8 mouse cellular contexts compared by ENCODE assay signal in genomic region chr5:124112531-124112930, GRCm38 (mm10). TPM values are rescaled to one million over a fixed set of nuclear protein-coding genes. Genes with fewer than 3 reads are reported as not detected.
DNase-seq lines count a peak whose midpoint lies in the region; ATAC-seq lines count a peak whose summit lies in the region.

No protein-coding gene starts in this region.

- H3K4me3 ChIP-seq in heart, embryonic 12.5 days: peak overlapping the region; percentile 95
- peak overlapping the region; percentile 68 for H3K4me3 ChIP-seq in forebrain, embryonic 14.5 days (ENCODE audit: low read depth, low read length)
- peak overlapping the region; percentile 82 for H3K4me3 ChIP-seq in limb, embryonic 13.5 days
- peak overlapping the region; percentile 77 for H3K4me3 ChIP-seq in midbrain, embryonic 15.5 days

- H3K9ac ChIP-seq in heart, embryonic 12.5 days: peak overlapping the region; percentile 85
- peak overlapping the region; percentile 60 for H3K9ac ChIP-seq in forebrain, embryonic 14.5 days (ENCODE audit: low read length)
- peak overlapping the region; percentile 78 for H3K9ac ChIP-seq in limb, embryonic 13.5 days
- peak overlapping the region; percentile 74 for H3K9ac ChIP-seq in midbrain, embryonic 15.5 days

- H3K9me3 ChIP-seq in heart, embryonic 12.5 days (replicated peaks): no peaks in the 10 kb centered on the region
- no peaks in the 10 kb centered on the region for H3K9me3 ChIP-seq in forebrain, embryonic 14.5 days (replicated peaks; ENCODE audit: control insufficient read depth, low read length)
- no peaks in the 10 kb centered on the region for H3K9me3 ChIP-seq in limb, embryonic 13.5 days
- H3K9me3 ChIP-seq in midbrain, embryonic 15.5 days: no peaks in the 10 kb centered on the region

- no peak for ATAC-seq in heart, embryonic 12.5 days (ENCODE audit: insufficient number of reproducible peaks, low FRiP score)
- ATAC-seq in forebrain, embryonic 14.5 days: no peak
- ATAC-seq in limb, embryonic 13.5 days (ENCODE audit: low FRiP score, low read depth): no peak
- ATAC-seq in midbrain, embryonic 15.5 days (replicated peaks): no peak

- intact Hi-C loops in heart, postnatal 25 days (cut with DNase I): no loop called here
- intact Hi-C loops in left cerebral cortex, postnatal 36 days (cut with DNase I): no loop called here

- peaks cover 18% of the 10 kb centered on the region; the same call in 1 of the 2 replicates for H3K36me3 ChIP-seq in heart, embryonic 12.5 days
- peaks cover 8% of the 10 kb centered on the region; the same call in 1 of the 2 replicates for H3K36me3 ChIP-seq in forebrain, embryonic 14.5 days (ENCODE audit: control insufficient read depth, insufficient read depth, low read length)
- H3K36me3 ChIP-seq in limb, embryonic 13.5 days: peaks cover 10% of the 10 kb centered on the region
- no peaks in the 10 kb centered on the region for H3K36me3 ChIP-seq in midbrain, embryonic 15.5 days (replicated peaks)

- H3K4me1 ChIP-seq in heart, embryonic 12.5 days (replicated peaks): peaks cover 43% of the 10 kb centered on the region
- H3K4me1 ChIP-seq in forebrain, embryonic 14.5 days (ENCODE audit: control insufficient read depth, insufficient read depth, low read length): peaks cover 19% of the 10 kb centered on the region
- H3K4me1 ChIP-seq in limb, embryonic 13.5 days: peaks cover 28% of the 10 kb centered on the region
- H3K4me1 ChIP-seq in midbrain, embryonic 15.5 days: peaks cover 38% of the 10 kb centered on the region

- peak overlapping the region; percentile 97 for H3K4me2 ChIP-seq in heart, embryonic 12.5 days
- peak overlapping the region; percentile 69 for H3K4me2 ChIP-seq in forebrain, embryonic 14.5 days (ENCODE audit: low read length)
- H3K4me2 ChIP-seq in limb, embryonic 13.5 days (replicated peaks): peak overlapping the region; percentile 91
- peak overlapping the region; percentile 80 for H3K4me2 ChIP-seq in midbrain, embryonic 15.5 days

- 1% methylated on average over 18 of the region's 18 CpGs for WGBS in heart, embryonic 12.5 days
- WGBS in forebrain, embryonic 14.5 days: under 1% methylated on average over 18 of the region's 18 CpGs
- 4% methylated on average over 18 of the region's 18 CpGs for WGBS in limb, embryonic 13.5 days
- under 1% methylated on average over 18 of the region's 18 CpGs for WGBS in midbrain, embryonic 15.5 days

- no peaks in the 10 kb centered on the region for H3K27me3 ChIP-seq in heart, embryonic 12.5 days (replicated peaks)
- no peaks in the 10 kb centered on the region for H3K27me3 ChIP-seq in forebrain, embryonic 14.5 days (replicated peaks; ENCODE audit: control insufficient read depth, insufficient read depth, low read length)
- H3K27me3 ChIP-seq in limb, embryonic 13.5 days: no peaks in the 10 kb centered on the region
- no peaks in the 10 kb centered on the region for H3K27me3 ChIP-seq in midbrain, embryonic 15.5 days (replicated peaks)

- DNase-seq in heart, postnatal 25 days (ENCODE audit: low spot score): no peak
- DNase-seq in Muller cell, postnatal 12 days (ENCODE audit: inconsistent ontology term): peak; percentile 46
- DNase-seq in forebrain, embryonic 14.5 days (ENCODE audit: low spot score): no peak
- DNase-seq in left cerebral cortex, postnatal 36 days (ENCODE audit: low spot score in 2 of 2): no peak
- DNase-seq in gastrocnemius, adult 8-10 months (ENCODE audit: low spot score in 2 of 2): no peak

- H3K27ac ChIP-seq in heart, embryonic 12.5 days (ENCODE audit: poor library complexity, severe bottlenecking): peak overlapping the region; percentile 86
- H3K27ac ChIP-seq in forebrain, embryonic 14.5 days (ENCODE audit: low read depth, low read length): peak overlapping the region; percentile 84
- H3K27ac ChIP-seq in limb, embryonic 13.5 days: peak overlapping the region; percentile 35; the same call in 1 of the 2 replicates
- H3K27ac ChIP-seq in midbrain, embryonic 15.5 days: peak overlapping the region; percentile 94

RNA-seq across cellular contexts. Expression of gene Ogfod2, which starts 0.4 kb away (rescaled TPM):
- polyA plus RNA-seq in heart, embryonic 12.5 days (2016; fragmentation: Nextera tagmentation; extraction: Ambion mirVana): 16.1 and 17.0 TPM in 2 replicates
- total RNA-seq in heart, postnatal 25 days (2021): 10 to 100 TPM; 12.5 to 13.9 TPM
- 19.8 and 21.0 TPM in 2 replicates for polyA plus RNA-seq in forebrain, embryonic 14.5 days (2014; fragmentation: Nextera tagmentation; extraction: Ambion mirVana)
- polyA plus RNA-seq in limb, embryonic 13.5 days (2015; fragmentation: Nextera tagmentation; extraction: Ambion mirVana): 19.4 and 21.4 TPM in 2 replicates
- polyA plus RNA-seq in midbrain, embryonic 15.5 days (2015; fragmentation: Nextera tagmentation; extraction: Ambion mirVana): 37.7 and 38.0 TPM in 2 replicates
- total RNA-seq in left cerebral cortex, postnatal 36 days (2021): 10 to 100 TPM; 37.3 to 37.8 TPM
- 10 to 100 TPM; 15.4 to 19.7 (median 17.3) TPM for total RNA-seq in gastrocnemius, adult 8-10 months (2022)

RNA-seq across cellular contexts. Expression of gene Arl6ip4, which starts 3.4 kb away (rescaled TPM):
- polyA plus RNA-seq in heart, embryonic 12.5 days (2016; fragmentation: Nextera tagmentation; extraction: Ambion mirVana): 69.7 and 78.8 TPM in 2 replicates
- 10 to 100 TPM; 36.2 to 43.0 TPM for total RNA-seq in heart, postnatal 25 days (2021)
- polyA plus RNA-seq in forebrain, embryonic 14.5 days (2014; fragmentation: Nextera tagmentation; extraction: Ambion mirVana): 52.1 and 56.5 TPM in 2 replicates
- 106 and 115 TPM in 2 replicates for polyA plus RNA-seq in limb, embryonic 13.5 days (2015; fragmentation: Nextera tagmentation; extraction: Ambion mirVana)
- 79.6 and 81.1 TPM in 2 replicates for polyA plus RNA-seq in midbrain, embryonic 15.5 days (2015; fragmentation: Nextera tagmentation; extraction: Ambion mirVana)
- total RNA-seq in left cerebral cortex, postnatal 36 days (2021): 10 to 100 TPM; 50.3 to 62.4 TPM
- total RNA-seq in gastrocnemius, adult 8-10 months (2022): 10 to 100 TPM; 36.7 to 46.8 (median 44.1) TPM

RNA-seq across cellular contexts. Expression of gene Abcb9, which starts 16.9 kb away (rescaled TPM):
- 1.6 and 1.7 TPM in 2 replicates for polyA plus RNA-seq in heart, embryonic 12.5 days (2016; fragmentation: Nextera tagmentation; extraction: Ambion mirVana)
- total RNA-seq in heart, postnatal 25 days (2021): 1 to 10 TPM; 8.0 to 9.0 TPM
- 6.8 and 7.9 TPM in 2 replicates for polyA plus RNA-seq in forebrain, embryonic 14.5 days (2014; fragmentation: Nextera tagmentation; extraction: Ambion mirVana)
- polyA plus RNA-seq in limb, embryonic 13.5 days (2015; fragmentation: Nextera tagmentation; extraction: Ambion mirVana): 2.9 and 3.0 TPM in 2 replicates
- 16.0 and 17.7 TPM in 2 replicates for polyA plus RNA-seq in midbrain, embryonic 15.5 days (2015; fragmentation: Nextera tagmentation; extraction: Ambion mirVana)
- total RNA-seq in left cerebral cortex, postnatal 36 days (2021): 10 to 100 TPM; 55.9 to 57.5 TPM
- total RNA-seq in gastrocnemius, adult 8-10 months (2022): 1 to 10 TPM; 7.2 to 9.5 (median 8.8) TPM

Comparison
In these comparisons a context has a peak if more than half of its experiments do, and no peak if none do; other contexts are left out.
1. H3K27ac ChIP-seq: peak in every context shown above with its lines; median percentile 94 in midbrain, embryonic 15.5 days; 86 in heart, embryonic 12.5 days; 84 in forebrain, embryonic 14.5 days; 35 in limb, embryonic 13.5 days.